Mouse (Mus musculus) kidney, postnatal 36 days (tissue): ENCODE measurements around the gene Pak6.

Source experiments
- DNase-seq, 2 experiments: peaks; one replicate each; pipeline ENCODE4 v3.0.0; 2021 to 2022; ENCODE audit warnings: mixed read lengths in 2 of 2

The Pak6 gene

DNA sequence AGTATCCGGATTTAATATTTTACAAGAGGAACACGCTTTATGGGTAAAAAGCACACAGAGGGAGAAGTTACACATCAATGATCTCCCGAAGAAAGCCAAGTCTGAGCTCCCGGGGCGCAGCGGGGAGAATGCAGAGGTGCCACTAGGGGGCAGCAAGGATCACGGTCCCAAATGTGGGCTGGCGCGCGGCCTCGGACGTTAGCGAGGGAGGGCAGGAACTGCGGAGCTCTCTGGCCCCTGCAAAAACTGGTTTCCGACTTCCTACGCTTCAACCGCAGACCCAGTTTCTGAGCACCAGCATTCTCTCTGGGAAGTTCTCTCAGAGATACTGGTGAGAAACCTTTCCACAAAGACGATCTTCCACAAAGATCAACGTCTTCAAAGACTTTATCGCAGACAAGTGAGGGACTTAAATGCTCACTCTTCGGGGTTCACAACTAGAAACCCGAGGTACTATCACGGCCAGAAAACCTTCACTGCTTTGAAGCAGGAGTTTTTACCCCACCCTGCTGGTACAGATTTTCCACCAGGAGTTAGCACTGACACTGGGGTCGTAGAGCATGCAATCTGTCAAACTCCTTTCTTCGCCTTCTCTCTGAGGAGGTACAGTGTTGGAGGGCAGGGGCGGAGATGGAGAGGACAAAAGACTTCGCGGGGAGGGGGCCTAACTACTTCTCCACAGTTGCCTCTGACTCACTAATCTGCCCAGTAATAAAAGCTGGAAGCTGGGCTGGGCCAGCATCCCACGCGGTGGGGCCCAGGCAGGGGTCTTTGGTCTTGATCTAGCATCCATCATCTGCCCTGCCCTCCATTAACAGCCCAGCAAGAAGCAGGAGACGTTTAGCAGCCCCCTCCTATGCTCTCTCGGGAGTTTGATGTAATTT is 37.3 kb downstream of the Pak6 start:
- peak; percentile 80 to 94 for DNase-seq

DNA sequence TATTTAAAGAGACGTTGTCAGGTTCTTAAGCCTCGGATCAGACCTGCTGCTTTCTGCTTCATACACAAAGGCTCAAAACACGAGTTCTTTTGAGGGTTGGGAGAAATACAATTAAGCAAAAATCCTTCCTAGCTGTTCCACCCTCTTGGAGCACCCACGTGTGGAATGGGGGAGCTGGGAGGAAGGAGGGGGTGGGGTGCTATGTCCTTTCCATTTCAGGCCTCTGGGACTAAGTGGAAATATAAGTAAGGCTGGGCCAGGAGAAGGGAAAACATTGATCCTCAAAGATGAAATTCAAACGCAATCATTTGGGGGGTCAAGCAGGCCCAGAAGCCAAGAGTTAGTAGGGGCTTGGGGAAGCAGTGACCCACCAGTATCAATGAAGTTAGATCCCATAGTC is 38.1 kb downstream of the Pak6 start:
- DNase-seq: no peak

DNA sequence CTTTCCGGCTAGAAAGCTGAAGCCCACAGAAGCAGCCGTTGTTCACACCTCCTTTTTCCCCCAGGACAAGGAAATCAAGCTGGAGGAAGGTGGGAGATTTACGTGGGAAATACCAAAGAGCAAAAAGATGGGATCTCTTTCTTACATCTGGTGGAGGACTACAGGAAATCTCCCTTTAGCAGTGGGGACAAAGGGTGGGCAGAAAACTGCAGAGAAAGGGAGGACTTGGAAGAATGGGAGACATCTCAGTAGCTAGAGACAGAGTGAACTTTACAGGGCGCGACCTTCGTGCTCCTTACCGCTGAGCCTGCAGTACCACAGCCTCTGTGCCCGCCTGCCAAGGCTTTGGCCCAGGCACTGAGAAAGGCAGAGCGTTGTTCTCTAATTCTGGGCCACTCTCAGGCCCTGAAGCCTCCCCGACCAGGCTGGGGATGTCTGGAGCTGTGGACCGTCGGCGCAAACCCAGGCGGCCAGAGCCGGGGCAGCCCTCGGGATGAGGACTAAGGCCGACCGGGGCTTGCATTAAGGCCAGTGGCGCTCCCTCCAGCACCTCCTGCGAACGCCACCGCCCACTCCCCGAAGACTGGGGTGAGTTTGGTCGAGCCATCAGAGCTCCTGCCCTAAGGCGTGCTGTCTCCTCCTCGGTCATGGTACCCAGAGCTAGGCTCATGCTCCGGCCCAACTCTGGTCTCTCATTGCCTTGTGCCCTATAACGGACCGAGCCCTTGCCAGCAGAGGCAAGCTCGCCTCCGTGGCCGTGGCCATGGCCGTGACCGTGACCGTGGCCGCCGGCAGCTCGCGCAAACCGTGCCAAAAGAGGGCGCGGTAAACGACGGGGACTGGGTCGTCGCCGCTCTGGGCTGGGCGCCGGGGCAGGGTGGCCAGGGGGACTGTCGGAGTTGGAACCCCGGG is 39.1 kb downstream of the Pak6 start:
- peak in 1 of 2 experiments; percentile 41 for DNase-seq

DNA sequence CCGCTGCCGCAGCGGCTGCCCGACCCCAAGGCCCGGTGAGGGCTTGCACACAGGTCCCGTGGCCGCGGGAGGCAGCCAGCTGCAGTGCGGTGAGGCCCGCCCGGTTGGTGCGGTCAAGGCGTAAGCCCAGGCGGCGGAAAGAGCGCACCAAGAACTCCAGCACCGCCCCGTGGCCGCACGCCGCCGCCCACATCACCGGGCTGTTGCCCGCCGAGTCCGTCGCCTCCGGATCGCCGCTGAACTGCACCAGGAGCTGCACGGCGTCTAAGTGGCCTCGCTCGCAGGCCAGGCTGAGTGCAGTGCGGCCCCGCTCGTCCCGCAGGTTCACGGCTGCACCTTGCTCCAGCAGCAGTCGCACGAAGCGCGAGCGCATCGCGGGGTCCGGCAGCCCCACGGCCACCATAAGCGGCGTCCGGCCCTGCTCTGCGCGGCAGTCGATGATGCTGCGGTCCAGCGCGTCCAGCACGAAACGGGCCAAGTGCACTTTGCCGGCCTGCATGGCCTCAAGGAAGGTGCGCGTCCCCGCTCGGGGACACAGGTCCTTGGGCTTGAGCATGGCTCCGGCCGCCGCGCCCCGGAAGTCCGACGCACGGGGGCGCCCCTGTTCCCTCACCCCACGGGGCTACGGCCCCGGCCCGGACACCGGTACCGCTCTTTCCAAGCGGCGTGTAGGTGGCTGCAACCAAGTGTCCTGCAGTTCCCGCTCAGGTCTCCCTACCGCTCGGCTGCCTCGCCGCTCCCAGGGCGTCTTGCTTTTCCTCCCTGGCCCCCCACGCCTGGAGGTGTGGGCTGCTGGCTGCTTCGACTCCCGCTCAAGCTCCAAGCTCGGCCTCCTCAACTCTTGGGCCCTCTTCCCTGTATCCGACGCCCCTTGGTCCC is 40.0 kb downstream of the Pak6 start:
- DNase-seq: peak; percentile 48 to 82

DNA sequence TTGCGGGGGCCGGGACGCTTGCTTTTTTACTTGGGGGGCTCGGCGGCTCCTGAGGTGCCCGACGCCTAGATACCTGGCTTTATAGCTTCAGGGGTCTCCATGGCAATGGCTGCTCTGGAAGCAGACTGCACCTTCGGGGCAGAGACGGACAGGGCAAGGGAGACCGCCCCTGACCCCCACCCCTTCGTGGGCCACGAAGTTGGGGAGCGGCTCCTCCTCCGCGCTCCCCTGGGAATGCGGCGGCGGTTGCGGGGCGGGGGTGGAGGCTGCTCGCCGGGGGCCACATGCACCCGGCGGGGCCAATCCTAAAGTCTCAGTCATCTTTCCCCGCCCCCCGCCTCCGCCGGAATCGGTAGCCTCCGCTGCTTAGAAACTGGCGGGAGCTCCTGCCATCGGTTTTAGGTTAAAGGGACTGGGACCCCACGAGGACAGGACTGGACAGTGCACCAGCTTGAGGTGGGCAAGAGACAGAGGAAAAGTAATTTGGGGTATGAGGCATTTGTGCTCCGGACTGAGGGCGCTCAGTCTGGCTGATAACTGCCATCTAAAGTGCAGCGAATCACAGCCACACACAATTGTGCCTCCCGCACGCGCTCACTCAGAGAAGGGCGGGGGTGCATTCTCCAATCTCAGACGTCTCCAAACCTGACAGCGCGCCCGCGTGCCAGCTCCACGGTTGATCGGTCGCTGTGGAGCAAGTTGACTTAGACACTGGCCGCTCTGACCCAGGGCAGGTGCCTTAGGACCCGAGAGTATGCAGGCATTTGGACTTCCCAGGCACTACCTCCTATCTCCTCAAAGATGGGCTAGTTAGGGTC is 41.0 kb downstream of the Pak6 start, which contains the start of gene Ankrd63:
Gene Ankrd63, minus strand, starts transcription at position 51 of the 818 bp plus-strand sequence.
- peak in 1 of 2 experiments; percentile 69 for DNase-seq

DNA sequence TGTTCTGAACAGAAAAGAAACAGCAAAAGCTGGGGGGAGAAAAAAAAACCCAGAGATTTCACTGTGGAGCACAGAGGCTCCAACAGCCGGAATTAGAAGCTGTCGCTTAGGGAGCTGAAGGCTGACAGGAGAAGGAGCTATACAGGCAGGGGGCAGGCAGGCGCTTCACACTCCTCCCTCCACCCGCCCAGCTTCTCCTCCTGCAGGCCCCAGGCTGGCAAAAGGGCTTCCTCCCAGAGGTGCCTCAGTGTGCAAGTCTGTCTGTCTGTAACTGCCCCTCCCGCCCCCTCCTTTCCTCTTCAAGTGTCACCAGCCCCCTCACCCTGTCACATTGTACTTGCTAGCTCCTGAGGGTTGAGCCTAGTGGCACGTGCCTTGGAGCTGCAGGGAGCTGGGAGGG is 43.3 kb downstream of the Pak6 start:
- DNase-seq: no peak

DNA sequence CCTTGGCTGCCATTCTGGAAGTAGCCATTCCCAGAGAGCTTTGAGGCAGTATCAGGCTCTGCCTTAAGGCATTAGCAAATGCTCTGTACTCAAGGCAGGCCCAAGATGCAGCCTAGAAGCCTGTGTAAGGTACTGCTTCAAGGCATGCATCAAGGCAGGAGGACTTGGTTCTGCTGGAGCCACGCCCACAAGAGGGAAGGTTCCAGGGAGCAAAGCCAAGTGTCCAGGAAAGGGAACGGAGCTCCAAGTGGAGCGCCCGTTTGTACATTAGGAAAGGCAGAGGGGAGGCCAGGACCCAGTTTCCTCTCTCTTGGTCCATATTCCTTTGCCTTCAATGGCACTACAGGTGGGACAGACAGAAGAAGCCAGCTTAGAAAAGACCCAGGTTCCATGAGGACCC is 45.4 kb downstream of the Pak6 start:
- DNase-seq: peak in 1 of 2 experiments; percentile 44

DNA sequence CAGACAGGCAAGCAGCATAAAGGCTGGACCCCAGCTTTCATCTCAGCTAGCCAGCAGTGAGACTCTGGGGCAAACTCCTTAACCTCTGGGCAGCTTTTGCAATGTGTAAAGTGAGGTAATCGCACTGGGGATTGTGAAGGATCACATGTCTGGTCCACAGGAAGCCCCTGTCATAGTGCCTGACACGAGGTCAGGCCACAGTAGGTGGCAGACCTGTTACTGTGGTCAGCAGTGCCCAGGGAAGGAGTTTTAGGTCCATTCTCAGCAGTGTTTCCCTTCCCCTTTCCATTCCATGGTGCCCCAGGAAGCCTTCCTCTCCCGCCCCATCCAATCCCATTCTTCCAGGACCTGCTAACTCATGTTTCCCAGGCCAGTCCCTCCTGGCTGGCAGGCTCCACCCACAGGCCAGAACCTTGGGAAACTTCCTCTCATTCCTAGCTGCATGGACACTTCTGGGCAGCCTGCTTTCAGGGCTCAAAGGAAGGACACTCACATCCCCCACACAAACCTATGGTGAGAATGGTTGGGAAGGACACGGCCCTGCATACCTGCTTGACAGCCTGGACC is 46.6 kb downstream of the Pak6 start:
- no peak for DNase-seq

DNA sequence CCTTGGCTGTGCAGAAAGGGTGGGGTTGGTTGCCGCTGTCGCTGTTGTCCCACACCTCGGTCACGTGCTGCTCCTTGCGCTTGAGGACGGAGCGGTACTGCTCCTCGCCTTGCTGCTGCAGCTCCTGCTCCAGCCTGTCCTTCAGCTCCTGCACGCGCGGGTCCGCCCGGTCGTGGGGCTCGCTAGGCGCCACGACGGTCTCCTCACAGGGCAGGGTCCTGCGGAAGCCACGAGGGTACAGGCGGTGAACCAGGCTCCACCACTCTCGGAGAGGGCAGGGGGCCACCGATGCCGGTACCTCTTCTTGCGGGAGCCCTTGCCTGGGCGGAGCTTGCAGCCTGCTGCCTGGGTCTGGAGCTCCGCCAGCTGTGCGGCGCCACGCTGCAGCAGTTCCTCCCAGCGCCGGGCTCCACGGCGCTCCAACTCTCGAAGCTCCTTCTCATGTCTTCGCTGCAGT is 48.0 kb downstream of the Pak6 start:
- DNase-seq: peak in 1 of 2 experiments; percentile 77

DNA sequence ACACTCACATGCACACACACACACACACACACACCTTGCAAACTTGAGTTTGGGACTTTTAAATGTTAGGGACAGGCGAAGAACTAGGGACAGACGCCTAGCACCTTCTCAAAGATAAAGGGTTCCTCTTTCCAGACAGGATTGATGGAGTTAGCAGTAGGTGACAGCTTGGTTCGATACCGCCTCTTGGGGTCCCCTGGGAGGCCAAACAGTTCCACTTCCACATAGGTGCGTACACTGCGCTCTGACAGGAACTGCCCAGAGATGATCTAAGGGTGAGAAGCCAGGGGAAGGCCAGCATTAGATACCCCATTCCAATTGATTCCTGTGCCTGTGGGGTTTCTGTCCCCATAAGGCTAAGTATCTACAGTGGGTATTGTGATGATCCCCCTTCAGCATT is 50.5 kb downstream of the Pak6 start:
- no peak for DNase-seq

DNA sequence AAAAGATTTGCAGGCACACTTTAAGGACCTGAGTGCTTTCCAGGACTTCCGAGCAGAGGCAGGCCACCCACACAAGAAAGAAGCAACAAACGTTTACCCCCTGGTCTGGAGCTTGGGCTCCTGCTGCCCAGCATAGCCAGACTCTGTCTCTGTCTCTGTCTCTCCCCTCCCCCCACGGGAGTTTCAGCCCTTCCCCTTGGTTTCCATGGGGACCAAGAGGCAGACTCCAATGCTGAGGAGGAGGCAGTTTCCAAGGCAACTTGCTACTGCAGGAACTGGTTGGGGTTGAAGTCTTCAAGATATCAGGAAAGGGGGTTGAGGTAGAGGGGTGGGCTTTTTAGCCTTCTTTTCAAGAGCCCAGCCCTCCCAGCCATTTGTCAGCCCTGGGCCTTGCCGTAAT is 51.1 kb downstream of the Pak6 start:
- DNase-seq: no peak

DNA sequence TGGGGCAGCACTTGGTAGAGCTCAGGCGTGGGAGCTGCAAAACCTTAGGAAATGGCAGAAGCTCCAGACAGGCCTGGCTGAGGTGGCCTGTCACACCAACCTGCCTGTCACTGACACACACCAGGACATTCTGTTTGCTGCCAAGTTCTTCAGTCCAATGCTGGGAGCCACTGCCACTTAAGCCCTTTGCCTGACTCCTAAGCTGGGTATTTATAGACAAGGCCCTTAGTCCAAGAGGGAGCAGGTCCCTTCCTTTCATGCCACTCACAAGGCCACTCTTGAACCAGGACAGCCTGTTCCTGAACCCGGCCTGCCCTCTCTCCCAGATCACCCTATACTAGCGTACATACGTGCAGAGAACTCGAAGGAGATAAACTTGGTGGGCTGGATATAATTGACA is 53.6 kb downstream of the Pak6 start:
- DNase-seq: peak in 1 of 2 experiments; percentile 0

DNA sequence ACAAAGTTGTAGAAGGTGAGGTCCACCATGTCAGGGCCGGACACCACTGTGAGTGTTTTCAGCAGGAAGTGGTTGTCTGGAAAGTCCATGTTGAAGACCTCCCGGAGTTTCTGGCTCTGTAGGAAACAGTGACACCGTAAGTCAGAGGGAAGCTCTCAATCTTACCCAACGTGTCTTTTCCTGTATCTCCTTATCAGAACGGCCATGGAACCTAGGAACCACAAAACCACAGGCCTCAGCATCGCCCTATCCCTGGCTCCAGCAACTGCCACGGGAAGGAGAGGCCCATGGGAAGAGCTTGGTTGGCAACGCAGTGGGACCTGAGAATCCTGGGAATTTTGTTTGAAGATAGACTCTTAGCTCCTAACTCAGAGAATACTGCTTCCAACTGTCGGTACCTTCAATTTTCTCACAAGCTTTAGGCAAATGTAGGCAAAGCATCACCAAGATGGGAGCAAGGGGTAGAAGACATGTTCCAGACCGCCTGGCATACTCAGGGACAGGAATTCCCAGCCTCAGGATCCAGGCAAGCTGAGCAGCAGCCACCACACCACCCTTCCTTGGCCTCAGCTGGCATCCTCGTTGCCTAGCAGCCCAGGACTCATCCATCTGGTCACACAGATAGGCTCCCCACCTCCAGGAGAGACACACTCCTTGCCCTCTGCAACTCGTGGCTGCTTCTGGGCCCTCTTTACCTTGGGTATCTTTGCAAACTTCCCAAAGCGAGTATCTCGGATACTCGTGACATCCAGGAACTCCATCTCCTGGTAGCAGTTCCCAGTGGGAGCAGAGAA is 60.8 kb downstream of the Pak6 start:
- DNase-seq: peak in 1 of 2 experiments; percentile 0

DNA sequence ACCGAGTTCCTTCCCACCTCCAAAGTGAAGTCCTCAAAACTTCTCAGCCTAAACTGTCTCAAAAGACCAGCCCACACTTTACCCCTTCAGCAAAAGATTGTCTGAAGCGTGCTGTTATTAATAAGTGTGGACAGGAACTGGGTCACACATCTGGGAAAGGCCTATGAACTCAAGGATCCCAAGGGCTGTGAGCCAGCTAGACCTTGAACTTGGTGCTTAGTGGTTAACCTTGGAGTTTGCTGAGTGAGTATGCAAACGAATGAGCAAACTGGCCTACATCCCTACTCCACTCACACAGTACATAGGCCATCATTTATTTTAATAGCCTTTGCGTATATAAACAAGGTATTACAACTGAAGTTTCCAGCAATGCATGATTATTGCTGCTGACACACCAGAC is 62.4 kb downstream of the Pak6 start:
- DNase-seq: peak; percentile 37 to 67

DNA sequence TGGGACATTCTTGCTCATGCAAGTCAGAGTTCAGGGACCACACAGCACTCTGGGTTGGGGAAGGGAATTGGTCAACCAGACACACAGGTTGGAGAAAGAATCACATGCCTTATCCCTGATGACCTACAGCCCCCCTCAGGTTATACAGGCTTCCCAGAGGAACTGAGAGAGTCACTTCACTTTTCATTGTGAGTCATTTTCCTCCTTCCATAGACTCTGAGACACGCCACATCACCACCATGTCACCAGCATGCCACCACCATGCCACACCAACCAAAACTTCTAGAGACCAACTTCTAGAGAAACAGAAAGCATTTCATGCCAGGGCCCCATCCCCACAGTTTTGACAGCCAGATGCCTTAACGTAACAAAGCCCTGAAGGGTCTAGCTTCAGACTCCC is 63.8 kb downstream of the Pak6 start:
- no peak for DNase-seq

DNA sequence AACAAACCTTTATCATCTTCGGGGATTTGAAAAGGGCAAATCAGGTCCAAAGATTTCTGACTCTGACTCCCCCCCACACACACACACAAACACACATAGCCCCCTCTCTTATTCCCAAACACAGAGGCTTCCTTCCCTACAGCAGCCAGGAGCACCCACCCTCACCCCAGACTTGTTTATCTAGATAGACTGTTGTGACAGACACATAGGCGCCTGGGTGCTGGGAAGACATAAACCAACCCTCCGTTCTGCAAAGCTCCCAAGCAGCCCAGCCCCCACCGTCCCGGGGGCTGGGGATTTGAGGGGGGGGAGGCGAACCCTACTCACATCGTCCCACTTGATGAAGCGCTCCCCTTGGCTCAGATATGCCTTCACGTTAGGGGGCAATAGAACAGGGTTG is 64.8 kb downstream of the Pak6 start:
- no peak for DNase-seq

DNA sequence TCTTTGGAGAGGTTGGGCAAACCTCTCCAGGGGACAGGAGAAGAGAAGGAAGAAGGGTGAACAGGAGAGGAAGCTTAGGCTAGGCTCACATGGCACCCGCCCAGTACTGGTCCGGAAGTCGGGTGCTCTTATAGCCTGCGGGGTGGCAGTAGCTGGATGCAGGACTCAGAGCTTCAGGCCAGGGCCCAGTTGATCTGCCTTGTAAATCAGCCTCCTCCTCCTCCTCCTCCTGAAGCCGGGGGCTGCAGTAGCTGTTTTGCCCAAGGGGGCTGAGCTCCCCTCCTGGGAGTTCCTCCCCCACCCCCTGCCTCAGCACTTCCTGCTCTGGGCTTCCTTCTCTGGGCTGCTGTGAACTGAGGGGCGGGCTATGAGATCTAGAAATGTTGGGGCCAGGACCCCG is 65.2 kb downstream of the Pak6 start, which contains the start of gene Plcb2:
Gene Plcb2, minus strand, starts transcription at position 102 of the 400 bp plus-strand sequence.
- peak in 1 of 2 experiments; percentile 47 for DNase-seq

DNA sequence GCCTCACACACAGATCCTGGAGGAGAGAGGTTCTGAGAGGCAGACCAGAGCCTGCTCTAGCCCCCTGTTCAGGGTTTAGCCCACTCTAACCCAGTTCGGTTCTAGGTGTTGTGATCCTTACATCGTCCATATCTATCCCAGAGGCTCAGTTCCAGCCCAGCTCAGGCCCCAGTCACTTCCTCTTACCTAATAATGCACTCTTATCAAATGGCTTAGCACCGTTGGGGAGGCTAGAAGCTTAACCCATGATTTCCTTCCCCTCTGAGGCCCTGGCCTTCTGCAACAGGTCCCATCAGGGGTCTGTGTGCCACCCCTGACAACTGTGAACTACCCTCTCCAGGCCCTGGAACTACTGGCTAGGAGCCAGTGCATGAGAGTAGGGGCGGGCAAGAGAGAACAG is 66.1 kb downstream of the Pak6 start:
- no peak for DNase-seq

DNA sequence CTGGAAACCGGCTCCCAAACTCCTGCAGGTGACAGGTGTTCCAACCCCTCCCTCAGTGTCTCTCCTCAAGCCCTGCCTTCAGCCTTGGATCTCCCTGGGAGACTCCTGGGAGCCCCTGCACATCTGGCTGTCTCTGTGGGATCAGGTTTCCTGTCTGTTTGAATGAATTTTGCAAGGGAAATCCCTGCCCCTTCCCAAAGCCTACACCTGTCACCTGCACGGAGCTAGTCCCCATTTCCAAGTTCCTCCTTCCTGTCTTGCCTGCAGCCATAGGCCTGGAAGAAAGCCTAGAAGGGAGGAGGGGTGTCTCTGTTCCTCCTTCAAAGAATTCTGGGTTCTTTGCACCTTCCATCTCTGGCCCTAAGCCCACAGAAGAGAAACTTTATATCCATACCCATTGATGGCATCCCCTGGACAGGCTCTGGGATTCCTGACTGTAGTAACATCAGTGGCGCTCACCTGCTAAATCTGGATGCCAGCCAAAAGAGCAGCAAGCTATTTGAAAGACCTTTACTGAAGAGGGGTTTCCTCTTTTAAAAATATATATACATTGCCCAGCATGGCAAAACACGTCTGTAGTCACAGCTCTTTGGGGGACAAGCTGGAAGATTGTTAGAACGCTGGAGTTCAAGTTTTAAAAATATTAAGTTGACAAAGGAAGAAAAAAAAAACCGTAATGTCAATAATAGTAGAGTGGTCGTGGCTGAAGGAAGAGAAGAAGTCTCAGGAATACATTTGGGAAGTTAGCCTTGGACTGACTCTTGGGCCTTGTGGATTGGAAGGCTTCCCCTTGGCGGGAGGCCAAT is 66.9 kb downstream of the Pak6 start:
- peak in 1 of 2 experiments; percentile 18 for DNase-seq
